Mouse (Mus musculus) kidney, embryonic 15.5 days (tissue): Measurements from ENCODE around the gene Sh3tc1. TPM values are rescaled to one million over a fixed set of nuclear protein-coding genes. Genes with fewer than 3 reads are reported as not detected.

ENCODE experiments used
- ATAC-seq: fragments of 200-750 bp; cut with Nextera tagmentation; replicated peaks from 2 replicates; pipeline ENCODE4 v1.8.0; 2017; ENCODE audit warnings: moderate TSS enrichment; ENCODE audit not compliant: low FRiP score
- H3K27ac ChIP-seq: fragments of 300-500 bp; sonication (generic); 2 replicates; pipeline ENCODE4 v1.5.1; 2015; ENCODE audit warnings: mild to moderate bottlenecking, inconsistent platforms
- H3K27me3 ChIP-seq: fragments of 300-500 bp; sonication (generic); 2 replicates; pipeline ENCODE4 v1.6.1; 2015; ENCODE audit warnings: inconsistent platforms
- H3K36me3 ChIP-seq: fragments of 300-500 bp; sonication (generic); 2 replicates; pipeline ENCODE4 v1.6.1; 2015; ENCODE audit warnings: inconsistent platforms
- H3K4me1 ChIP-seq: fragments of 300-500 bp; sonication (generic); 2 replicates; pipeline ENCODE4 v1.6.1; 2015; ENCODE audit warnings: inconsistent platforms
- H3K4me2 ChIP-seq: fragments of 300-500 bp; sonication (generic); 2 replicates; pipeline ENCODE4 v1.6.1; 2015; ENCODE audit warnings: moderate library complexity, mild to moderate bottlenecking, inconsistent platforms
- H3K4me3 ChIP-seq: fragments of 300-500 bp; sonication (generic); replicated peaks from 2 replicates; pipeline ENCODE4 v1.5.1; 2015; ENCODE audit warnings: mild to moderate bottlenecking, inconsistent platforms
- H3K9ac ChIP-seq: fragments of 300-500 bp; sonication (generic); 2 replicates; pipeline ENCODE4 v1.6.1; 2015; ENCODE audit warnings: mild to moderate bottlenecking, inconsistent platforms
- H3K9me3 ChIP-seq: fragments of 300-500 bp; sonication (generic); replicated peaks from 2 replicates; pipeline ENCODE4 v1.6.1; 2016; ENCODE audit warnings: inconsistent platforms
- WGBS: fragments of 180-500 bp; shearing (Covaris S2); methylation state at CpG from one replicate; pipeline ENCODE4 v1.1.7; 2015; ENCODE audit warnings: mixed read lengths; 5-methylcytosine and 5-hydroxymethylcytosine counted together
- polyA plus RNA-seq: library from polyadenylated mRNA; unstranded; fragments of >200 nt; fragmentation: Nextera tagmentation; extraction: Ambion mirVana; gene quantifications from 2 replicates; pipeline ENCODE4 v1.2.1, GENCODE M21; 2015

The Sh3tc1 gene
- 16.6 and 20.4 TPM in 2 replicates for polyA plus RNA-seq

GRCm38 (mm10) chr5:35739536-35740278 is at the start of gene Sh3tc1:
TSS of gene Sh3tc1 (minus strand) at chr5:35739987.
- Histone ChIP-seq H3K27ac (peak within 1 kb of the TSS; percentile 78), H3K9me3 (no peaks in the 10 kb centered on the region), H3K27me3 (peaks cover 10% of the 10 kb centered on the region), H3K4me1 (peaks cover 46% of the 10 kb centered on the region), H3K4me2 (peak within 1 kb of the TSS; percentile 41), H3K4me3 (0 out of 2 replicates have a peak within 1 kb of the TSS, but pooled peaks have one; percentile 5), H3K36me3 (no peaks in the 10 kb centered on the region), H3K9ac (no peak within 1 kb of the TSS)
- 30% methylated on average over 10 of the region's 10 CpGs for WGBS
- peak; percentile 69 for ATAC-seq

- Histone ChIP-seq H3K4me3 (no peak overlapping the region), H3K9me3 (no peaks in the 10 kb centered on the region), H3K27ac (no peak overlapping the region), H3K27me3 (no peaks in the 10 kb centered on the region), H3K9ac (no peak overlapping the region), H3K4me2 (no peak overlapping the region), H3K36me3 (no peaks in the 10 kb centered on the region), H3K4me1 (0 out of 2 replicates have a peak, but pooled peaks cover 11% of the 10 kb centered on the region)
- ATAC-seq, result no peak
- 63% methylated on average over 6 of the region's 6 CpGs for WGBS
Observed at GRCm38 (mm10) chr5:35788719-35789118, 48.9 kb upstream of the Sh3tc1 start.

- no peak overlapping the region for H3K27ac ChIP-seq
- no peaks in the 10 kb centered on the region for H3K36me3 ChIP-seq
- H3K9me3 ChIP-seq, result no peaks in the 10 kb centered on the region
- no peak overlapping the region for H3K9ac ChIP-seq
- H3K27me3 ChIP-seq, result no peaks in the 10 kb centered on the region
- WGBS, result 84% methylated on average over 12 of the region's 12 CpGs
- ATAC-seq, result no peak
- no peak overlapping the region for H3K4me2 ChIP-seq
- H3K4me3 ChIP-seq, result no peak overlapping the region
- 0 out of 2 replicates have a peak, but pooled peaks cover 11% of the 10 kb centered on the region for H3K4me1 ChIP-seq
Observed at GRCm38 (mm10) chr5:35787847-35788246, 48.1 kb upstream of the Sh3tc1 start.

- H3K9me3 ChIP-seq, result 0 out of 2 replicates have a peak, but pooled peaks cover 3% of the 10 kb centered on the region
- H3K27ac ChIP-seq, result no peak overlapping the region
- no peaks in the 10 kb centered on the region for H3K27me3 ChIP-seq
- H3K36me3 ChIP-seq, result no peaks in the 10 kb centered on the region
- no peak overlapping the region for H3K4me2 ChIP-seq
- ATAC-seq, result no peak
- 57% methylated on average over 7 of the region's 7 CpGs for WGBS
- no peak overlapping the region for H3K9ac ChIP-seq
- 0 out of 2 replicates have a peak, but pooled peaks cover 11% of the 10 kb centered on the region for H3K4me1 ChIP-seq
- H3K4me3 ChIP-seq, result no peak overlapping the region
Observed at GRCm38 (mm10) chr5:35785853-35786252, 46.1 kb upstream of the Sh3tc1 start.

- Histone ChIP-seq H3K9ac (no peak overlapping the region), H3K4me2 (no peak overlapping the region), H3K36me3 (no peaks in the 10 kb centered on the region), H3K9me3 (0 out of 2 replicates have a peak, but pooled peaks cover 3% of the 10 kb centered on the region), H3K4me1 (no peaks in the 10 kb centered on the region), H3K27ac (no peak overlapping the region), H3K4me3 (no peak overlapping the region), H3K27me3 (no peaks in the 10 kb centered on the region)
- 58% methylated on average over 10 of the region's 10 CpGs for WGBS
- ATAC-seq, result no peak
Observed at GRCm38 (mm10) chr5:35782648-35783180, 42.9 kb upstream of the Sh3tc1 start.

- Histone ChIP-seq H3K4me1 (no peaks in the 10 kb centered on the region), H3K27ac (no peak overlapping the region), H3K4me3 (no peak overlapping the region), H3K9me3 (0 out of 2 replicates have a peak, but pooled peaks cover 3% of the 10 kb centered on the region), H3K9ac (no peak overlapping the region), H3K27me3 (no peaks in the 10 kb centered on the region), H3K4me2 (no peak overlapping the region), H3K36me3 (no peaks in the 10 kb centered on the region)
- WGBS, result 60% methylated on average over 3 of the region's 3 CpGs
- no peak for ATAC-seq
Observed at GRCm38 (mm10) chr5:35781116-35781515, 41.3 kb upstream of the Sh3tc1 start.

- no peaks in the 10 kb centered on the region for H3K9me3 ChIP-seq
- H3K27me3 ChIP-seq, result peaks cover 5% of the 10 kb centered on the region; the same call in 1 of the 2 replicates
- 5% methylated on average over 6 of the region's 6 CpGs for WGBS
- peaks cover 31% of the 10 kb centered on the region for H3K4me1 ChIP-seq
- peak; percentile 55 for ATAC-seq
- H3K4me3 ChIP-seq, result no peak overlapping the region
- H3K36me3 ChIP-seq, result no peaks in the 10 kb centered on the region
- no peak overlapping the region for H3K4me2 ChIP-seq
- H3K27ac ChIP-seq, result peak overlapping the region; percentile 62
- no peak overlapping the region for H3K9ac ChIP-seq
Observed at GRCm38 (mm10) chr5:35774137-35774424, 34.3 kb upstream of the Sh3tc1 start.

GRCm38 (mm10) chr5:35773274-35774136 is 33.7 kb upstream of the Sh3tc1 start:
- Histone ChIP-seq H3K9ac (no peak overlapping the region), H3K9me3 (no peaks in the 10 kb centered on the region), H3K4me1 (peaks cover 31% of the 10 kb centered on the region), H3K4me3 (no peak overlapping the region), H3K4me2 (no peak overlapping the region), H3K27me3 (peaks cover 5% of the 10 kb centered on the region; the same call in 1 of the 2 replicates), H3K36me3 (no peaks in the 10 kb centered on the region), H3K27ac (peak overlapping the region; percentile 62)
- peak; percentile 16; the same call in 1 of the 2 replicates for ATAC-seq
- 47% methylated on average over 13 of the region's 13 CpGs for WGBS

GRCm38 (mm10) chr5:35770891-35771663 is 31.3 kb upstream of the Sh3tc1 start:
- no peak overlapping the region for H3K9ac ChIP-seq
- H3K36me3 ChIP-seq, result no peaks in the 10 kb centered on the region
- ATAC-seq, result no peak
- no peak overlapping the region for H3K4me3 ChIP-seq
- no peak overlapping the region for H3K4me2 ChIP-seq
- H3K27ac ChIP-seq, result no peak overlapping the region
- 51% methylated on average over 14 of the region's 14 CpGs for WGBS
- peaks cover 5% of the 10 kb centered on the region; the same call in 1 of the 2 replicates for H3K27me3 ChIP-seq
- no peaks in the 10 kb centered on the region for H3K9me3 ChIP-seq
- peaks cover 31% of the 10 kb centered on the region for H3K4me1 ChIP-seq

GRCm38 (mm10) chr5:35770246-35770645 is 30.5 kb upstream of the Sh3tc1 start:
- Histone ChIP-seq H3K36me3 (no peaks in the 10 kb centered on the region), H3K4me2 (no peak overlapping the region), H3K4me3 (no peak overlapping the region), H3K9me3 (no peaks in the 10 kb centered on the region), H3K4me1 (peaks cover 31% of the 10 kb centered on the region), H3K9ac (no peak overlapping the region), H3K27me3 (peaks cover 5% of the 10 kb centered on the region; the same call in 1 of the 2 replicates), H3K27ac (no peak overlapping the region)
- WGBS, result 87% methylated on average over 2 of the region's 2 CpGs
- ATAC-seq, result no peak

- no peak overlapping the region for H3K27ac ChIP-seq
- peaks cover 21% of the 10 kb centered on the region for H3K4me1 ChIP-seq
- ATAC-seq, result no peak
- 79% methylated on average over 7 of the region's 7 CpGs for WGBS
- no peak overlapping the region for H3K9ac ChIP-seq
- no peak overlapping the region for H3K4me2 ChIP-seq
- H3K9me3 ChIP-seq, result no peaks in the 10 kb centered on the region
- no peaks in the 10 kb centered on the region for H3K36me3 ChIP-seq
- peaks cover 10% of the 10 kb centered on the region; the same call in 1 of the 2 replicates for H3K27me3 ChIP-seq
- H3K4me3 ChIP-seq, result no peak overlapping the region
Observed at GRCm38 (mm10) chr5:35768997-35769396, 29.2 kb upstream of the Sh3tc1 start.
